Mouse (Mus musculus) intestine, embryonic 16.5 days (tissue): Measurements from ENCODE around the gene Cilp2. TPM values are rescaled to one million over a fixed set of nuclear protein-coding genes. Genes with fewer than 3 reads are reported as not detected.
A peak's percentile ranks its signal among the peaks of the same experiment; 100 is the strongest.

Source experiments
- ATAC-seq: fragments of 200-750 bp; cut with Nextera tagmentation; 2 replicates; pipeline ENCODE4 v1.8.0; 2017; ENCODE audit warnings: moderate TSS enrichment, moderate library complexity
- H3K27ac ChIP-seq: fragments of 300-500 bp; sonication (generic); 2 replicates; pipeline ENCODE4 v1.5.1; 2014; ENCODE audit warnings: mild to moderate bottlenecking, low read length
- H3K27me3 ChIP-seq: fragments of 300-500 bp; sonication (generic); replicated peaks from 2 replicates; pipeline ENCODE4 v1.6.1; 2014; ENCODE audit warnings: low read length, control low read depth, mixed read lengths; ENCODE audit not compliant: control insufficient read depth, insufficient read depth
- H3K36me3 ChIP-seq: fragments of 300-500 bp; sonication (generic); 2 replicates; pipeline ENCODE4 v1.6.1; 2014; ENCODE audit warnings: low read length, control low read depth; ENCODE audit not compliant: control insufficient read depth, insufficient read depth
- H3K4me1 ChIP-seq: fragments of 300-500 bp; sonication (generic); 2 replicates; pipeline ENCODE4 v1.6.1; 2014; ENCODE audit warnings: low read length, control low read depth, mixed read lengths; ENCODE audit not compliant: control insufficient read depth, insufficient read depth
- H3K4me2 ChIP-seq: fragments of 300-500 bp; sonication (generic); 2 replicates; pipeline ENCODE4 v1.6.1; 2014; ENCODE audit warnings: low read depth, low read length, control low read depth
- H3K4me3 ChIP-seq: fragments of 300-500 bp; sonication (generic); 2 replicates; pipeline ENCODE4 v1.5.1; 2014; ENCODE audit warnings: mild to moderate bottlenecking, low read length
- H3K9ac ChIP-seq: fragments of 300-500 bp; sonication (generic); 2 replicates; pipeline ENCODE4 v1.6.1; 2014; ENCODE audit warnings: low read depth, low read length
- H3K9me3 ChIP-seq: fragments of 300-500 bp; sonication (generic); 2 replicates; pipeline ENCODE4 v1.6.1; 2016; ENCODE audit warnings: low read length, control low read depth; ENCODE audit not compliant: control insufficient read depth
- WGBS: fragments of 180-500 bp; shearing (Covaris S2); extraction: QIAGEN DNeasy Blood & Tissue Kit; methylation state at CpG from one replicate; pipeline ENCODE4 v1.1.7; 2014; 5-methylcytosine and 5-hydroxymethylcytosine counted together
- polyA plus RNA-seq: library from polyadenylated mRNA; unstranded; fragments of >200 nt; fragmentation: Nextera tagmentation; extraction: Ambion mirVana; gene quantifications from 2 replicates; pipeline ENCODE4 v1.2.1, GENCODE M21; 2015

The Cilp2 gene
- polyA plus RNA-seq, 1 experiment from 2014 or later = 0.51 TPM

- H3K27ac ChIP-seq = no peak overlapping the region
Measured at GRCm38 (mm10) chr8:69848951-69849350, 38.5 kb downstream of the Cilp2 start.

GRCm38 (mm10) chr8:69847167-69848065 lies 40.1 kb downstream of the Cilp2 start:
- Histone ChIP-seq H3K9me3 (no peaks in the 10 kb centered on the region), H3K4me3 (no peak overlapping the region), H3K27me3 (no peaks in the 10 kb centered on the region), H3K4me2 (no peak overlapping the region), H3K9ac (no peak overlapping the region), H3K36me3 (no peaks in the 10 kb centered on the region), H3K27ac (no peak overlapping the region), H3K4me1 (no peaks in the 10 kb centered on the region)
- ATAC-seq = no peak
- 75% methylated on average over 3 of the region's 3 CpGs for WGBS

More at GRCm38 (mm10) chr8:69848951-69849350, 38.5 kb downstream of the Cilp2 start:
- H3K9ac ChIP-seq = no peak overlapping the region
- H3K4me2 ChIP-seq = no peak overlapping the region
- peak; percentile 91 for ATAC-seq
- H3K9me3 ChIP-seq = no peaks in the 10 kb centered on the region
- H3K27me3 ChIP-seq = no peaks in the 10 kb centered on the region
- no peak overlapping the region for H3K4me3 ChIP-seq
- no peaks in the 10 kb centered on the region for H3K4me1 ChIP-seq
- 73% methylated on average over 8 of the region's 8 CpGs for WGBS
- no peaks in the 10 kb centered on the region for H3K36me3 ChIP-seq

GRCm38 (mm10) chr8:69837057-69837682 lies 50.3 kb downstream of the Cilp2 start:
- Histone ChIP-seq H3K27me3 (no peaks in the 10 kb centered on the region), H3K9me3 (no peaks in the 10 kb centered on the region), H3K4me3 (no peak overlapping the region), H3K27ac (no peak overlapping the region), H3K4me2 (no peak overlapping the region), H3K9ac (no peak overlapping the region), H3K36me3 (no peaks in the 10 kb centered on the region), H3K4me1 (peaks cover 7% of the 10 kb centered on the region)
- no peak for ATAC-seq
- WGBS = 56% methylated on average over 8 of the region's 8 CpGs

- H3K9ac ChIP-seq = peak within 1 kb of the TSS; percentile 67
- H3K4me3 ChIP-seq = peak within 1 kb of the TSS; percentile 66
- peaks cover 7% of the 10 kb centered on the region for H3K4me1 ChIP-seq
- ATAC-seq = peak; percentile 94
- H3K36me3 ChIP-seq = no peaks in the 10 kb centered on the region
- no peaks in the 10 kb centered on the region for H3K27me3 ChIP-seq
- H3K4me2 ChIP-seq = peak within 1 kb of the TSS; percentile 98
- under 1% methylated on average over 38 of the region's 38 CpGs for WGBS
- no peak within 1 kb of the TSS for H3K27ac ChIP-seq
- no peaks in the 10 kb centered on the region for H3K9me3 ChIP-seq
Measured at GRCm38 (mm10) chr8:69832298-69832853, 55.1 kb downstream of the Cilp2 start, which contains the start of gene Pbx4. Pbx4 (plus strand) TSS chr8:69832491.

Other genes starting within 250 kb of the Cilp2 start
- 0.84 and 1.2 TPM in 2 replicates for gene Zfp964, start 233.2 kb downstream of the Cilp2 start, polyA plus RNA-seq
- 21.6 and 23.2 TPM in 2 replicates for gene Zfp869, start 177.0 kb downstream of the Cilp2 start, polyA plus RNA-seq
- gene Zfp963, start 137.7 kb downstream of the Cilp2 start, polyA plus RNA-seq = 4.9 and 6.2 TPM in 2 replicates
- 0.54 TPM in 1 of 2 replicates, not detected in the other for gene Gm20422, start 112.8 kb downstream of the Cilp2 start, polyA plus RNA-seq
- gene Atp13a1, start 96.5 kb downstream of the Cilp2 start, polyA plus RNA-seq = 50.0 and 53.7 TPM in 2 replicates
- 15.6 and 16.7 TPM in 2 replicates for gene Zfp866, start 96.5 kb downstream of the Cilp2 start, polyA plus RNA-seq
- 8.2 and 13.5 TPM in 2 replicates for gene Gmip, start 79.0 kb downstream of the Cilp2 start, polyA plus RNA-seq
- 0.26 and 0.32 TPM in 2 replicates for gene Lpar2, start 65.3 kb downstream of the Cilp2 start, polyA plus RNA-seq
- gene Pbx4, start 55.2 kb downstream of the Cilp2 start, polyA plus RNA-seq = 2.7 and 2.9 TPM in 2 replicates
- gene Tssk6, start 14.5 kb upstream of the Cilp2 start, polyA plus RNA-seq = 2.8 TPM in 2 replicates
- 233 and 243 TPM in 2 replicates for gene Ndufa13, start 14.9 kb upstream of the Cilp2 start, polyA plus RNA-seq
- 3.2 and 3.8 TPM in 2 replicates for gene Yjefn3, start 15.0 kb upstream of the Cilp2 start, polyA plus RNA-seq
- 36.0 and 38.9 TPM in 2 replicates for gene Gatad2a, start 108.7 kb upstream of the Cilp2 start, polyA plus RNA-seq
- gene Mau2, start 155.0 kb upstream of the Cilp2 start, polyA plus RNA-seq = 44.4 and 45.5 TPM in 2 replicates
- 33.0 and 37.0 TPM in 2 replicates for gene Sugp1, start 155.1 kb upstream of the Cilp2 start, polyA plus RNA-seq
- 106 and 152 TPM in 2 replicates for gene Tm6sf2, start 185.2 kb upstream of the Cilp2 start, polyA plus RNA-seq
- gene Hapln4, start 195.8 kb upstream of the Cilp2 start, polyA plus RNA-seq = 0.10 and 0.11 TPM in 2 replicates
- gene Ncan, start 233.2 kb upstream of the Cilp2 start, polyA plus RNA-seq = 0.89 and 0.98 TPM in 2 replicates
- gene Nr2c2ap, start 243.6 kb upstream of the Cilp2 start, polyA plus RNA-seq = 50.7 and 51.7 TPM in 2 replicates